Mouse (Mus musculus) CD4-positive, CD25-positive, alpha-beta regulatory T cell, adult 2 months (primary cell): Measurements from ENCODE around the gene Stc2.

Source experiments
- DNase-seq: peaks from one replicate; pipeline ENCODE4 v3.0.0-alpha.2; 2012; ENCODE audit warnings: low read depth, low spot score

Stc2 gene

GRCm38 (mm10) chr11:31366421-31366820 is 3.5 kb downstream of the Stc2 start:
- no peak for DNase-seq

- no peak for DNase-seq
These were observed 3.9 kb downstream of the Stc2 start for GRCm38 (mm10) chr11:31365981-31366380.

GRCm38 (mm10) chr11:31365280-31365679 is 4.6 kb downstream of the Stc2 start:
- DNase-seq: no peak

GRCm38 (mm10) chr11:31362856-31363255 is 7.0 kb downstream of the Stc2 start:
- no peak for DNase-seq

- no peak for DNase-seq
These were observed 7.5 kb downstream of the Stc2 start for GRCm38 (mm10) chr11:31362330-31362729.

- no peak for DNase-seq
These were observed 8.8 kb downstream of the Stc2 start for GRCm38 (mm10) chr11:31361047-31361446.

- no peak for DNase-seq
These were observed 10.5 kb downstream of the Stc2 start for GRCm38 (mm10) chr11:31359283-31359902.

GRCm38 (mm10) chr11:31358453-31358852 is 11.4 kb downstream of the Stc2 start:
- DNase-seq: no peak

- DNase-seq: no peak
These were observed 13.0 kb downstream of the Stc2 start for GRCm38 (mm10) chr11:31356866-31357265.

GRCm38 (mm10) chr11:31355737-31356136 is 14.1 kb downstream of the Stc2 start:
- DNase-seq: no peak

- DNase-seq: no peak
These were observed 15.4 kb downstream of the Stc2 start for GRCm38 (mm10) chr11:31354514-31354913.
